Mouse (Mus musculus): ENCODE measurements around the gene Rapgef2.
"Not testable (repeated sequence)": the region's sequence is repeated elsewhere in the genome, so short reads cannot be mapped to it uniquely, and the experiment has no call there.

The Rapgef2 gene

GRCm38 (mm10) chr3:79088461-79088860 lies 197.9 kb downstream of the Rapgef2 start:
- DNase-seq (ENCODE audit: low read depth) = no peak

- DNase-seq (ENCODE audit: low read depth) = no peak
Observed at GRCm38 (mm10) chr3:79086282-79086681, 200.0 kb downstream of the Rapgef2 start.

- DNase-seq (ENCODE audit: low read depth) = no peak
Observed at GRCm38 (mm10) chr3:79083881-79084280, 202.4 kb downstream of the Rapgef2 start.

- no peak for DNase-seq (ENCODE audit: low read depth)
Observed at GRCm38 (mm10) chr3:79083030-79083429, 203.3 kb downstream of the Rapgef2 start.

- no peak for DNase-seq (ENCODE audit: low read depth)
Observed at GRCm38 (mm10) chr3:79079076-79079475, 207.2 kb downstream of the Rapgef2 start.

- DNase-seq (ENCODE audit: low read depth) = no peak
Observed at GRCm38 (mm10) chr3:79074970-79075369, 211.3 kb downstream of the Rapgef2 start.

GRCm38 (mm10) chr3:79073541-79074244 lies 212.6 kb downstream of the Rapgef2 start:
- peak; percentile 24 for DNase-seq (ENCODE audit: low read depth)

- DNase-seq (ENCODE audit: low read depth) = no peak
Observed at GRCm38 (mm10) chr3:79071561-79071960, 214.8 kb downstream of the Rapgef2 start.

- DNase-seq (ENCODE audit: low read depth) = no peak
Observed at GRCm38 (mm10) chr3:79069891-79070290, 216.4 kb downstream of the Rapgef2 start.

GRCm38 (mm10) chr3:79068976-79069375 lies 217.3 kb downstream of the Rapgef2 start:
- no peak for DNase-seq (ENCODE audit: low read depth)

GRCm38 (mm10) chr3:79066455-79067055 lies 219.8 kb downstream of the Rapgef2 start:
- DNase-seq (ENCODE audit: low read depth) = no peak

- DNase-seq (ENCODE audit: low read depth) = no peak
Observed at GRCm38 (mm10) chr3:79064096-79064495, 222.2 kb downstream of the Rapgef2 start.

- no peak for DNase-seq (ENCODE audit: low read depth)
Observed at GRCm38 (mm10) chr3:79061426-79061825, 224.9 kb downstream of the Rapgef2 start.

- not testable (repeated sequence) for DNase-seq (ENCODE audit: low read depth)
Observed at GRCm38 (mm10) chr3:79058491-79058890, 227.8 kb downstream of the Rapgef2 start.

GRCm38 (mm10) chr3:79045251-79045650 lies 241.1 kb downstream of the Rapgef2 start:
- DNase-seq (ENCODE audit: low read depth) = no peak

- DNase-seq (ENCODE audit: low read depth) = no peak
Observed at GRCm38 (mm10) chr3:79042973-79043372, 243.3 kb downstream of the Rapgef2 start.

- no peak for DNase-seq (ENCODE audit: low read depth)
Observed at GRCm38 (mm10) chr3:79039666-79040450, 246.5 kb downstream of the Rapgef2 start.

GRCm38 (mm10) chr3:79039008-79039407 lies 247.3 kb downstream of the Rapgef2 start:
- no peak for DNase-seq (ENCODE audit: low read depth)

- no peak for DNase-seq (ENCODE audit: low read depth)
Observed at GRCm38 (mm10) chr3:79034457-79034856, 251.9 kb downstream of the Rapgef2 start.

GRCm38 (mm10) chr3:79030855-79031254 lies 255.5 kb downstream of the Rapgef2 start:
- DNase-seq (ENCODE audit: low read depth) = no peak

GRCm38 (mm10) chr3:79028153-79028878 lies 258.0 kb downstream of the Rapgef2 start:
- DNase-seq (ENCODE audit: low read depth) = peak; percentile 63

GRCm38 (mm10) chr3:79025983-79026382 lies 260.3 kb downstream of the Rapgef2 start:
- no peak for DNase-seq (ENCODE audit: low read depth)
